Mouse (Mus musculus) kidney, postnatal 10 days (tissue): ENCODE measurements around the gene Usp6nl.
A peak's percentile ranks its signal among the peaks of the same experiment; 100 is the strongest.

ENCODE experiments used
- DNase-seq: peaks from one replicate; pipeline ENCODE4 v3.0.0; 2021; ENCODE audit warnings: mixed read lengths

Gene Usp6nl

GRCm38 (mm10) chr2:6478361-6478965 is 156.0 kb downstream of the Usp6nl start:
- peak; percentile 48 for DNase-seq

GRCm38 (mm10) chr2:6478966-6479391 is 156.5 kb downstream of the Usp6nl start:
- DNase-seq: peak; percentile 82

GRCm38 (mm10) chr2:6479620-6480019 is 157.2 kb downstream of the Usp6nl start:
- peak; percentile 35 for DNase-seq

- no peak for DNase-seq
Measured at GRCm38 (mm10) chr2:6481966-6482365, 159.5 kb downstream of the Usp6nl start.

GRCm38 (mm10) chr2:6482411-6482810 is 159.9 kb downstream of the Usp6nl start:
- no peak for DNase-seq

GRCm38 (mm10) chr2:6483081-6483992 is 160.9 kb downstream of the Usp6nl start:
- DNase-seq: peak; percentile 85

- no peak for DNase-seq
Measured at GRCm38 (mm10) chr2:6484179-6484578, 161.7 kb downstream of the Usp6nl start.

- DNase-seq: no peak
Measured at GRCm38 (mm10) chr2:6487566-6488488, 165.4 kb downstream of the Usp6nl start.

- DNase-seq: no peak
Measured at GRCm38 (mm10) chr2:6488489-6489056, 166.1 kb downstream of the Usp6nl start.

- no peak for DNase-seq
Measured at GRCm38 (mm10) chr2:6490076-6490475, 167.6 kb downstream of the Usp6nl start.

- DNase-seq: no peak
Measured at GRCm38 (mm10) chr2:6490870-6491269, 168.4 kb downstream of the Usp6nl start.

GRCm38 (mm10) chr2:6493886-6494285 is 171.4 kb downstream of the Usp6nl start:
- DNase-seq: no peak
